Mouse (Mus musculus): Measurements from ENCODE around the gene Pogz.

DNA sequence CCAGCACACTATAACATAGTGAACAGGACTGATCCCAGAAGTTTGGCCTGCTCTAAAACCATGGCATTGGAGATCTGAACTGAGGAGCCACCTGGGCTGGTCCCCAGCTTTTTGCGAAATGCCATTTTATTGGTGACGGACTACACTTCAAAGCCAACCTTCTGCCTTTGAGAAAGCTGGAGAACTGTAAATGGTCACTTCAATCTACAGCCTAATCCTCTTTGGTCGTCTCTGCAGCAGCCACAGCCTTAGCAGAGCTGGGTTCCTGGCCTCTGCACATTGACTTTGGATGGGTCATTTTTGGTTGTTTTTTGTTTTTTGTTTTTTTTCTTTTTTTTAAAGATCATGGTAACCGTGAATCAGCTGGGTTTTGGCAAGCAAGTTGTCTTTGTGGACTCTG, 44.5 kb downstream of the Pogz start:
- TF ChIP-seq CTCF (IDR thresholded peaks at IDR 0.05; ENCODE audit: low read depth) (no peak), EP300 (IDR thresholded peaks at IDR 0.05; ENCODE audit: low read depth) (no peak)
